Mouse (Mus musculus) brain, embryonic 14.5 days (tissue): ENCODE data around the gene Cldn16.

Source experiments
- CTCF ChIP-seq: fragments of 200-500 bp; IDR thresholded peaks from 2 replicates; pipeline ENCODE4 v1.5.1; 2012; ENCODE audit warnings: inconsistent platforms, mild to moderate bottlenecking, moderate library complexity, borderline replicate concordance; ENCODE audit not compliant: insufficient read depth, insufficient read length; ENCODE audit errors: extremely low read depth
- POLR2A ChIP-seq: fragments of 200-500 bp; IDR thresholded peaks from 2 replicates; pipeline ENCODE4 v1.6.1; 2012; ENCODE audit warnings: mild to moderate bottlenecking, inconsistent platforms, borderline replicate concordance; ENCODE audit not compliant: poor library complexity, insufficient read depth, insufficient read length, severe bottlenecking; ENCODE audit errors: extremely low read depth

DNA sequence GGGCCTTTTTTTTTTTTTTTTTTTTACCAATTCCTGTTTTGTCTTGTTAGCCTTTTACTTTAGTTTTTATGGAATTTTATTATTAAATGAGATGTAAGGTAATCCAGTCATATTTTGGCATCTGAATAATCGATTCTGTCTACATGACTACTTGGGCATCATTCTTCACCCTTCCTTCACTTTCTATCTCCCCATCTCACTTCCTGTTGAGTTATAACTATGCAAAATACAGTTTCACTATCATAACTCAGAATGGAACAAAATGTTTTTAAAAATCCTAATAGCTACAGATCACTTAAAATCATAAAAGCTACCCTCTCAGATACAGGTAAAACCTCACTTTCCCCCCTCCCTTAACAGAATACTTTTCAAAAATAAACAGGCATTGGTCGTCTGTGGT, 6.8 kb upstream of the Cldn16 start:
- TF ChIP-seq CTCF: no peak
- no peak for TF ChIP-seq POLR2A
